Mouse (Mus musculus) left cerebral cortex, adult 8-10 months (tissue): ENCODE measurements around the gene Rps18. TPM values are rescaled to one million over a fixed set of nuclear protein-coding genes. Genes with fewer than 3 reads are reported as not detected.

Experiments used
- DNase-seq, 2 experiments: peaks; one replicate each; pipeline ENCODE4 v3.0.0; 2022; ENCODE audit warnings: low spot score in 2 of 2
- total RNA-seq, 4 experiments: library from RNA; stranded (reverse); gene quantifications; 2 replicates each; pipeline ENCODE4 v1.2.4; 2022

Rps18 gene
- total RNA-seq, 4 experiments from 2014 or later, result 328 to 351 (median 339) TPM

DNA sequence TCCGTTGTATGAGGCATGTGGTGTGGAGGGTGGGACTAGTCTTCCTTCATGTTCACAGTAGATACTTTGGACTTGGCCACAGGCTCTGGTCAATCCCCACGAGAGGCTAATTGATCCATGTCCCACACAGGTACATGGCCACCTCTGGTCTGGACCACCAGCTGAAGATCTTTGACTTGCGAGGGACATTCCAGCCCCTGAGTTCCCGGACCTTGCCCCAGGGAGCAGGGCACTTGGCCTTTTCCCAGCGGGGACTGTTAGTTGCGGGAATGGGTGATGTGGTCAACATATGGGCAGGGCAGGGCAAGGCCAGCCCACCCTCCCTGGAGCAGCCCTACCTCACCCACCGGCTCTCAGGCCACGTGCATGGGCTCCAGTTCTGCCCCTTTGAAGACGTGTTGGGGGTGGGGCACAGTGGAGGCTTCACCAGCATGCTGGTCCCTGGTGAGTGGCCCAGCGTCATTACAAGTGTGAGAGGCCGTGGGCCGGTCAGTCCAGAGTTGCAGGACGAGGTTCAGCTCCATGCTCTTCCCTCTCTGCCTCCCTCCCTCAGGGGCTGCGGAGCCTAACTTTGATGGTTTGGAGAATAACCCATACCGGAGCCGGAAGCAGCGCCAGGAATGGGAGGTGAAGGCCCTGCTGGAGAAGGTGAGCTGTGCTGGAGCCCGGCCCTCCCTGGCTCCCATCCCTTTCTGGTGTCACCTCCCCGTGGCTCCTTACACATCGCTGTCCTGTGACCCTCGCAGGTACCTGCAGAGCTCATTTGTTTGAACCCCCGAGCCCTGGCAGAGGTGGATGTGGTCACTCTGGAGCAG, 7.5 kb downstream of the Rps18 start:
- no peak for DNase-seq

DNA sequence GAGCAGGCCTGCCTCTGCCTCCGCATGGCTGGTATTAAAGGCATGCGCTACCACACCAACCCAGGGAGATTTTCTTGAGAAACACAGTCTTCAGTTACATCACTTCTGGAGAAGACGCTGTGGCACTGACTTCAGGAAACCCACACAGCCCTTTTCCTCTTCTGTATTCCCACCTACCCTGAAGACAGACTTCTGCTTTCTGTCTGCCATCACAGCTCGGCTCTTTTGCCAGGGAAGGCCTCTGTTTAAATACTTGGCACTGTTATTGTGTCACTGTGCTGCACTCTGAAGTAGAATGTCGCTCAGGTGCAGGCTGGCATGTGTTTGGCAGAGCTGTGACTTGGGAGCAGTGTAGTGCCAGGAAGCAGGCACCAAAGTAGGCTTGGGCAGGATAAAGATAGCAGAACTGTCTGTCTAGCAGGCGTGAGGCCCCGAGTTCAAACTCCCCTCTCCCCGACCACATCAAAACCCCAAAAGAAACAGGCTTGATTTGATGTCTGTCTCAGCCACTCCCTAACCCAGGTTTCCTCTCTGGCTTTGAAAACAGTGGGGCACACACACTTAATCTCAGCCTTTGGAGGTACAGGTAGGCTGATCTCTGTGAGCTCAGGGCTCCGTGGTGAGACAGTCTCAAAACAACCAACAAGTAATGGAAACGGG, 8.2 kb downstream of the Rps18 start:
- no peak for DNase-seq

- no peak for DNase-seq
These were observed 12.3 kb downstream of the Rps18 start for GRCm38 (mm10) chr17:33943454-33943853.

GRCm38 (mm10) chr17:33941381-33941780, 14.4 kb downstream of the Rps18 start:
- no peak for DNase-seq

DNA sequence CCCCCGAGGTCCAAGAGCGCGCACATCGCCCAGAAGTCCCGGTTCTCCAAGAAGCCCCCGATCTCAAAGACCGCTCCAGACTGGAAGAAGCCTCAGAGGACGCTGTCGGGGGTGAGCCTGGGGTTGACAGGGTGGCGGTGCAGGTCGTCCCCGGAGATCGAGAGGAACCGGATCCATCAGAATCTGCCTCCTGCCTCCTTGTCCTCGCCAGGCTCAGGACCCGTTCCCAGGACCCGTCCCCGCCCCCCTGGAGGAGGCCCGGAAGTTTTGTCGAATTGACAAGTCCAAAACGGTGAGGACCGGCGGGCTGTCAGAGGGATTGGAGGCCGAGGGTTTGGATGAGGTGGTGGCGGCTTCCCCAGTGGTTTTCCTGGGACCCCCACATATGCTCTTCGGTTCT, 14.8 kb downstream of the Rps18 start:
- DNase-seq, result no peak

DNA sequence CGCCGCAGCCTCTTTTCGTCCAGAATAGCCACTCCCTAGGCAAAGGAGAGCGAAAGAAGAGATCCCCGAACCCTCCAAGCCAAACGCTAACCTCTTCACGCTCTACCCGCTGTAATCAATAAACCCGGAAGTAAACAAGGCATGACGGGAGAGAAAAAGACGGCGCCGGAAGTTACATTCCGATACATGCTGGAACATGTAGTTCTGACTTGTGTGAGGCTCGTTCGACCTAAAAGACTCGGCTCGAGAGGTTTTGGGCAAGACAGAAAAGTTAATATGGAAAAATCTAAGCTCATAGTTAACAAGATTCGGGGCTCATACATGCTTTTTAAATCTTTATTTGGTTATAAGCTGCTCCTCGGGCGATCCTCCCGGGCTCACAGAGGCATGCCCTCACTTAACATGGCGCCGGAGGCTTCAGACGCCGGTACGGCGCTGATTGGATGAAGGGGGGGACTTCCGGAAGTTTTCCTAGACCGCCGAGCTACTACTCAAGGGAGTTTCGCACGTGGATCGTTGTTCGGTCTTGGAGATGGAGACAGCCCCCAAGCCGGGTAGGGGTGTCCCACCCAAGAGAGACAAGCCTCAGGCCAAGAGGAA, 15.5 kb downstream of the Rps18 start, which contains the start of the genes Pfdn6 and Wdr46:
Pfdn6 (minus strand) TSS at position 138 of the 600 bp plus-strand sequence.
Wdr46 (plus strand) TSS at position 455 of the 600 bp plus-strand sequence.
- DNase-seq, result peak in 1 of 2 experiments; percentile 66

DNA sequence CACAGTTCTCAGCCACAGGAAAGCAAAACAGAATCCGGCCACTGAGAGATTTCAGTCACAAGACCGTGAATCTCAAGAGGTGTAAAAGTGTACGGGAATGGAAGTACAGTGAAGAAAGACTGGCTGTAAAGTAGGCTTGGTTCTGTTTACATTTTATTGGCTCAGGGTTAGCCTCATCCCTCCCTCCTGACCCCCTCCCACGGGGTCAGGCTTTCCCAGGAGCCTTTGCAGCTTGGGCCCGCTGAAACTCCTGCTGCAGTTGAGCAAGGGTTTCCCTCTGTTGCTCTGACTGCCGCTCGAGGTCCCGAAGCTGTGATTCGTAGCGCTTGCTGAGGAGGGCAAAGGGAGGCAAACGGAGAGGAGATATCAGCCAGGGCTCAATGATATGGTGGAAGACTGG, 17.0 kb downstream of the Rps18 start:
- DNase-seq, result no peak

DNA sequence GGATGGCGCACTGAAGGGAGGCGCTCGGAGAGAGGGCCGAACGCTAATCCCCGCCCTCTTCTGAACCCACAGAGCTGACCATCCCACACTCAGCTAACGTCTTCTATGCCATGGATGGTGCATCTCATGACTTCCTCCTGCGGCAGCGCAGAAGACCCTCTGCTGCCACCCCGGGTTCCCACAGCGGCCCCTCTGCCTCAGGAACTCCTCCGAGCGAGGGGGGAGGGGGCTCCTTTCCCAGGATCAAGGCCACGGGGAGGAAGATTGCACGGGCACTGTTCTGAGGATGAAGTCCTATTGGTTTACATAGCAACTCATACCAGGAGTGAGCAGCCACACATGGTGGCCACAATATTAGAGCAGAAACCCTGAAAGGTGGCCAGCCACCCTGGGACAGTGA, 18.8 kb downstream of the Rps18 start:
- no peak for DNase-seq

GRCm38 (mm10) chr17:33935422-33936055, 20.3 kb downstream of the Rps18 start:
- no peak for DNase-seq

DNA sequence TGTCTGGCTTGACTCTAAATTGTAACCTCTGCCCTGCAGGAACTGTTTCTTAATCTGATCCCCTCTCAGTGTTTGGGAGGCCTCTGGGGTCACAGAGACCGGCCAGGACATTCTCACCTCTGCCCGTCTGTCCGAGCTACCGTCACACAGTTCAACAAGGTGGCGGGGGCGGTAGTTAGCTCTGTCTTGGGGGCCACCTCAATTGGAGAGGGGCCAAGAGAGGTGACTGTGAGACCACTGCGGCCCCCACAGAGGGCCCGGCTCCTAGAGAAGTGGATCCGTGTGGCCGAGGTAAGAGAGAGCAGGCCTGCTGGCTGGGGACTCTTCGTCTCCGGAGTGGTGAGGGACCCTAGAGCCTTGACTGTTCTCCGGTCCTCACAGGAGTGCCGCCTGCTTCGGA, 22.8 kb downstream of the Rps18 start:
- DNase-seq, result peak in 1 of 2 experiments; percentile 17

- DNase-seq, result no peak
These were observed 23.4 kb downstream of the Rps18 start for GRCm38 (mm10) chr17:33932448-33932847.

- DNase-seq, result peak in 1 of 2 experiments; percentile 22
These were observed 23.9 kb downstream of the Rps18 start for GRCm38 (mm10) chr17:33931947-33932346.

DNA sequence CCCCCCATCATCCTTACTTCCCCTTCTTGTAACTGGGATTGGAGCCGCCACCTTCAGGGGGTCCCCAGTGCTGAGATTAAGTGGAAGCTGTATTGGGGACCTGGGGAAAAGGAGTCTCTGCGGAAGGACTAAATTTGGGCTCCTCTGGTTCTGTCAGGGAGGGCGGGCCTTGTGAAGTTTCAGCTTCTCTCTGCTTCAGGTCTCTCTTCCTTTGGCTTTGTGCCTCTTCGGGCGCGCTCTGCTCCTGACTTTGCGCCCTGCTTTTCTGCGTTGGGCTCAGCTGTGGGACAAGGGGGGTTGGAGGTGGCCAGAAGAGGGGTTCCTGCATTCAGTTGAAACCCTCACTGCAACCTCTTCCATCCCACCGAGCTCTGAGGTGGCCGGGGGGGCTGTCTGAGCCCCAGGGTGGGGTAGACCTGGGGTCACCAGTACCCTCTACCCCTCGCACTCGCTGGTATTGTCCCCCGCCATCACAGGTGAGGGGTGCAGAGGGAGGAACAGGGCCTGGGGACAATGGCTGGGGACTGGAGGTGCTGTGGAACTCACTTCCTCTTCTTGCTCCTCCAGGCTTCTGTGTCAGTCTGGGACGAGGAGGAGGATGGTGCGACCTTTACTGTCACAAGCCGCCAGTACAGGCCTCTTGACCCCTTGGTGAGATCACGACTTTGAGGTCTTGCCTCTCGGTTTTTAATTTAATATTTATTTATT, 24.5 kb downstream of the Rps18 start:
- peak in 1 of 2 experiments; percentile 22 for DNase-seq

GRCm38 (mm10) chr17:33930280-33931158, 25.3 kb downstream of the Rps18 start:
- peak in 1 of 2 experiments; percentile 68 for DNase-seq

GRCm38 (mm10) chr17:33929371-33930279, 26.2 kb downstream of the Rps18 start, which contains the start of gene Rgl2:
Rgl2 (plus strand) TSS chr17:33929543.
- DNase-seq, result peak; percentile 87 to 89

- no peak for DNase-seq
These were observed 27.4 kb downstream of the Rps18 start for GRCm38 (mm10) chr17:33928251-33928947.

- no peak for DNase-seq
These were observed 29.4 kb downstream of the Rps18 start for GRCm38 (mm10) chr17:33926207-33926932.
